In genomic region chr11:60536180-60536858, GRCm38 (mm10) we compare ENCODE assay signal across 7 mouse cellular contexts. TPM values are rescaled to one million over a fixed set of nuclear protein-coding genes. Genes with fewer than 3 reads are reported as not detected.
A peak's percentile ranks its signal among the peaks of the same experiment; 100 is the strongest.
DNase-seq lines count a peak whose midpoint lies in the region; ATAC-seq lines count a peak whose summit lies in the region.

Gene Alkbh5, plus strand, starts transcription at chr11:60536381.

- no peaks in the 10 kb centered on the region for H3K9me3 ChIP-seq in forebrain, embryonic 12.5 days
- no peaks in the 10 kb centered on the region for H3K9me3 ChIP-seq in heart, embryonic 16.5 days (replicated peaks; ENCODE audit: control insufficient read depth, low read length)
- no peaks in the 10 kb centered on the region for H3K9me3 ChIP-seq in liver, embryonic 16.5 days (replicated peaks; ENCODE audit: control insufficient read depth, low read length)
- H3K9me3 ChIP-seq in neural tube, embryonic 12.5 days: no peaks in the 10 kb centered on the region

- peak within 1 kb of the TSS; percentile 86 for H3K9ac ChIP-seq in forebrain, embryonic 12.5 days
- H3K9ac ChIP-seq in heart, embryonic 16.5 days (ENCODE audit: low read length): peak within 1 kb of the TSS; percentile 89
- peak within 1 kb of the TSS; percentile 95 for H3K9ac ChIP-seq in liver, embryonic 16.5 days (ENCODE audit: low read depth, low read length)
- peak within 1 kb of the TSS; percentile 90 for H3K9ac ChIP-seq in neural tube, embryonic 12.5 days

- H3K4me2 ChIP-seq in forebrain, embryonic 12.5 days: peak within 1 kb of the TSS; percentile 92
- H3K4me2 ChIP-seq in heart, embryonic 16.5 days (ENCODE audit: low read depth, low read length): peak within 1 kb of the TSS; percentile 98
- peak within 1 kb of the TSS; percentile 96 for H3K4me2 ChIP-seq in liver, embryonic 16.5 days (ENCODE audit: low read depth, low read length)
- H3K4me2 ChIP-seq in neural tube, embryonic 12.5 days (replicated peaks): peak within 1 kb of the TSS; percentile 99

- WGBS in forebrain, embryonic 12.5 days: 16% methylated on average over 9 of the region's 9 CpGs
- 19% methylated on average over 9 of the region's 9 CpGs for WGBS in heart, embryonic 16.5 days
- 27% methylated on average over 9 of the region's 9 CpGs for WGBS in liver, embryonic 16.5 days (ENCODE audit: insufficient replicate concordance)
- 19% methylated on average over 9 of the region's 9 CpGs for WGBS in neural tube, embryonic 12.5 days

- no peaks in the 10 kb centered on the region for H3K27me3 ChIP-seq in forebrain, embryonic 12.5 days
- no peaks in the 10 kb centered on the region for H3K27me3 ChIP-seq in heart, embryonic 16.5 days (ENCODE audit: control insufficient read depth, insufficient read depth, low read length)
- H3K27me3 ChIP-seq in liver, embryonic 16.5 days (ENCODE audit: control insufficient read depth, insufficient read depth, low read depth, low read length): no peaks in the 10 kb centered on the region
- no peaks in the 10 kb centered on the region for H3K27me3 ChIP-seq in neural tube, embryonic 12.5 days (replicated peaks)

- peak within 1 kb of the TSS; percentile 99 for H3K27ac ChIP-seq in brown adipose tissue, adult 24 weeks (replicated peaks; ENCODE audit: low read depth, low read length)
- H3K27ac ChIP-seq in forebrain, embryonic 12.5 days: peak within 1 kb of the TSS; percentile 96
- H3K27ac ChIP-seq in heart, embryonic 16.5 days (ENCODE audit: low read length): peak within 1 kb of the TSS; percentile 100
- peak within 1 kb of the TSS; percentile 99 for H3K27ac ChIP-seq in liver, embryonic 16.5 days (ENCODE audit: low read length)
- H3K27ac ChIP-seq in neural tube, embryonic 12.5 days: peak within 1 kb of the TSS; percentile 99

- DNase-seq in NIH3T3 (ENCODE audit: low read depth): peak; percentile 66
- peak; percentile 24 for DNase-seq in layer of hippocampus, adult 11-12 months (ENCODE audit: low spot score)

- H3K4me3 ChIP-seq in brown adipose tissue, adult 24 weeks (ENCODE audit: insufficient read depth, low read depth, low read length): peak within 1 kb of the TSS; percentile 82
- H3K4me3 ChIP-seq in forebrain, embryonic 12.5 days (replicated peaks): peak within 1 kb of the TSS; percentile 87
- H3K4me3 ChIP-seq in heart, embryonic 16.5 days (ENCODE audit: low read length): peak within 1 kb of the TSS; percentile 86
- peak within 1 kb of the TSS; percentile 96 for H3K4me3 ChIP-seq in liver, embryonic 16.5 days (ENCODE audit: low read depth, low read length)
- peak within 1 kb of the TSS; percentile 93 for H3K4me3 ChIP-seq in neural tube, embryonic 12.5 days

- no peak for ATAC-seq in forebrain, embryonic 12.5 days (ENCODE audit: low FRiP score)
- no peak for ATAC-seq in heart, embryonic 16.5 days (replicated peaks; ENCODE audit: extremely low read depth, insufficient read depth, low FRiP score)
- no peak for ATAC-seq in liver, embryonic 16.5 days (ENCODE audit: low read depth)
- no peak for ATAC-seq in neural tube, embryonic 12.5 days (ENCODE audit: low FRiP score, low read depth)

- H3K4me1 ChIP-seq in brown adipose tissue, adult 24 weeks (ENCODE audit: control insufficient read depth, insufficient read depth, insufficient read length, low read length): peaks cover 9% of the 10 kb centered on the region
- H3K4me1 ChIP-seq in forebrain, embryonic 12.5 days: peaks cover 32% of the 10 kb centered on the region
- peaks cover 22% of the 10 kb centered on the region for H3K4me1 ChIP-seq in heart, embryonic 16.5 days (ENCODE audit: control insufficient read depth, insufficient read depth, low read length)
- peaks cover 19% of the 10 kb centered on the region for H3K4me1 ChIP-seq in liver, embryonic 16.5 days (ENCODE audit: control insufficient read depth, low read depth, low read length)
- H3K4me1 ChIP-seq in neural tube, embryonic 12.5 days: peaks cover 29% of the 10 kb centered on the region

- H3K36me3 ChIP-seq in forebrain, embryonic 12.5 days (replicated peaks): 0 out of 2 replicates have a peak, but pooled peaks cover 3% of the 10 kb centered on the region
- no peaks in the 10 kb centered on the region for H3K36me3 ChIP-seq in heart, embryonic 16.5 days (ENCODE audit: control insufficient read depth, insufficient read depth)
- H3K36me3 ChIP-seq in liver, embryonic 16.5 days (ENCODE audit: control insufficient read depth, insufficient read depth): no peaks in the 10 kb centered on the region
- H3K36me3 ChIP-seq in neural tube, embryonic 12.5 days: no peaks in the 10 kb centered on the region

RNA-seq across cellular contexts. Expression of gene Alkbh5, which starts in this region (rescaled TPM):
- polyA plus RNA-seq in brown adipose tissue, adult 24 weeks (2012; ENCODE audit: insufficient read depth, insufficient read length, missing spikeins): 29.3 and 30.4 TPM in 2 replicates
- 28.3 and 34.6 TPM in 2 replicates for polyA plus RNA-seq in forebrain, embryonic 12.5 days (2016; fragmentation: Nextera tagmentation; extraction: Ambion mirVana)
- polyA plus RNA-seq in heart, embryonic 16.5 days (2015; fragmentation: Nextera tagmentation; extraction: Ambion mirVana): 33.9 and 37.2 TPM in 2 replicates
- polyA plus RNA-seq in liver, embryonic 16.5 days (2015; fragmentation: Nextera tagmentation; extraction: Ambion mirVana): 15.3 and 15.4 TPM in 2 replicates
- 28.5 and 34.9 TPM in 2 replicates for polyA plus RNA-seq in neural tube, embryonic 12.5 days (2016; fragmentation: Nextera tagmentation; extraction: Ambion mirVana)
